Mouse (Mus musculus): Measurements from ENCODE around the gene Igdcc4. TPM values are rescaled to one million over a fixed set of nuclear protein-coding genes. Genes with fewer than 3 reads are reported as not detected.

Igdcc4 gene
- polyA plus RNA-seq, 1 experiment from 2014 or later, result 17.3 TPM

DNA sequence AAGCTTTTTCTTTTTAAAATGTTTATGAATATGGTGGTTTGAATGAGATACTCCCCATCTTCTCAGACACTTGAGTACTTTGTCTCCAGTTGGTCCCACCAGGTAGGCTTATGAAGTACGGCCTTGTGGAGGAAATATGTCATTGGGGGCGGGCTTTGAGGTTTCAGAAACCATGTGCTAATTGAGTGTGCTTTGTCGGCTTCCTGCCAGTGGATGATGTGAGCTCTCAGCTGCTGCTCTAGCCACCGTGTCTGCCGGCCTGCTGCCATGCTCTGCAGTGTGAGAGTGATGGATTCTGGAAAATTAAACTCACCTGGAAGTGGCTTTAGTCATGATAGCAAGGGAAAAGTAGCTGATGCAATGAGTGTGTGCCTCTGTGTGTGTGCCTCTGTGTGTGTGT lies 13.8 kb upstream of the Igdcc4 start:
- 56% methylated on average over 5 of the region's 5 CpGs for WGBS
- ATAC-seq (ENCODE audit: low FRiP score, low read depth), result no peak
- Histone ChIP-seq H3K27ac (replicated peaks) (no peak overlapping the region), H3K27me3 (no peaks in the 10 kb centered on the region), H3K4me3 (no peak overlapping the region), H3K4me2 (no peak overlapping the region), H3K4me1 (replicated peaks) (no peaks in the 10 kb centered on the region), H3K9ac (no peak overlapping the region), H3K9me3 (no peaks in the 10 kb centered on the region), H3K36me3 (peaks cover 16% of the 10 kb centered on the region; the same call in 1 of the 2 replicates)

DNA sequence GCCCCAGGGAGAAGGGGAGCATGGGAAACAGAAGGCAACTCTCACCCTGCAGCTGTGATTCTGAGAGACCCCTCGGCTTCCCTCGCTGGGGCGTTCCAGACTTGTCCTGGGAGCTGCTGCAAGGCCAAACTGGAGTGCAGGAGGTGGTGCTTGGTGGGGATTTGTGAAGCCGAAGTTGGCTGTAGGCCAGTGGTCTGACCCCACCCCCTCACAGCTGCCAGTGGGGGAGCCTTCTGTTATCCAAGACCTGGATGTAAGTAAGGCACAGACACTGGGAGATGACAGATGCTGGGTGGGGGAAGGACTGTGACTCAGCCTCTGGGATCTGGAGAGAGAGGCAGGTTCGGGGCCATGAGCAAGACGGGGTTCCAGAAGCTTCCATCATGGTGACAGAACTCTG lies 7.0 kb upstream of the Igdcc4 start:
- Histone ChIP-seq H3K9ac (no peak overlapping the region), H3K4me1 (replicated peaks) (no peaks in the 10 kb centered on the region), H3K27me3 (no peaks in the 10 kb centered on the region), H3K36me3 (no peaks in the 10 kb centered on the region), H3K4me2 (no peak overlapping the region), H3K9me3 (no peaks in the 10 kb centered on the region), H3K4me3 (no peak overlapping the region), H3K27ac (replicated peaks) (no peak overlapping the region)
- ATAC-seq (ENCODE audit: low FRiP score, low read depth), result 0 out of 2 replicates have a peak, but pooled peaks have one; percentile 42
- WGBS, result 22% methylated on average over 6 of the region's 6 CpGs

DNA sequence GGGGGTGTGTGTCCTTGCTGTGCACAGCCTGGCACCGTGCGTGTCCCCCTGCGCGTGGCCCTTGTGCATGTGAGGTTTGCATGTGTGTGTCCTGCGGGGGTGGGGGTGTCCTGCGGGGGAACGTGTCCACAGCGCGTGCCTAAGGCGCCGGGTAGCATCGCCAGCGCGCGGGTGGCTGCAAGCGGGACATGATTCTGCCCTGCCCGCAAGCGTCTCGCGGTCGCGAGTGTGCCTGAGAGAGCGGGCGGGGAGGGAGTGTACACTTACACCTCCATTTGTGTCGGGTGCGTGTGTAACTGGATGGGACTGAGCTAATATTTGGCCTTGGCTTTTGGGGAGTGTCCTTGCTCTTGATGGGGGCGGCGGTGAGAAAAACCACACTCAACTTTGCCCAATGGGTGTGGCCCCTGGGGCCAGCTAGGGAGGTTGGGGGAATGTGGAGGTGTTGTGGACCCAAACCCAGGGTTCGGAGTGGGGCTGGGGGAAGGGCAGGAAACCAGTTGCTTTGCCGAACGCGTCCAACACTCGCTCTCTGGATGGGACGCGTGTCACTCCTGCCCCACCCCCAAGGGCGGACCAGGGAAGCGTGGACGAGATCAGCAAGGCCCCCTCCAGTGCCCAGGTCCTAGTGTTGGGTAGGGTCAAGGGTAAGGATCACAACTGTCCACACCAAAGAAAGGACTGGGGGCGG lies 545 bp downstream of the Igdcc4 start:
- peak overlapping the region; percentile 88 for H3K27ac ChIP-seq (replicated peaks)
- no peaks in the 10 kb centered on the region for H3K27me3 ChIP-seq
- ATAC-seq (ENCODE audit: low FRiP score, low read depth), result peak; percentile 72
- H3K9me3 ChIP-seq, result no peaks in the 10 kb centered on the region
- peaks cover 23% of the 10 kb centered on the region for H3K4me1 ChIP-seq (replicated peaks)
- WGBS, result 0% methylated on average over 39 of the region's 39 CpGs
- H3K4me3 ChIP-seq, result peak overlapping the region; percentile 91
- no peaks in the 10 kb centered on the region for H3K36me3 ChIP-seq
- peak overlapping the region; percentile 73 for H3K4me2 ChIP-seq
- H3K9ac ChIP-seq, result peak overlapping the region; percentile 89

GRCm38 (mm10) chr9:65102377-65103172 lies 1.3 kb downstream of the Igdcc4 start:
- Histone ChIP-seq H3K9ac (peak overlapping the region; percentile 89), H3K4me3 (peak overlapping the region; percentile 91), H3K9me3 (no peaks in the 10 kb centered on the region), H3K36me3 (no peaks in the 10 kb centered on the region), H3K4me2 (peak overlapping the region; percentile 73), H3K4me1 (replicated peaks) (peaks cover 23% of the 10 kb centered on the region), H3K27ac (replicated peaks) (peak overlapping the region; percentile 88), H3K27me3 (no peaks in the 10 kb centered on the region)
- WGBS, result 1% methylated on average over 35 of the region's 36 CpGs
- peak; percentile 76 for ATAC-seq (ENCODE audit: low FRiP score, low read depth)

- Histone ChIP-seq H3K4me3 (peak overlapping the region; percentile 91), H3K36me3 (no peaks in the 10 kb centered on the region), H3K9ac (peak overlapping the region; percentile 89), H3K27me3 (no peaks in the 10 kb centered on the region), H3K4me1 (replicated peaks) (peaks cover 23% of the 10 kb centered on the region), H3K4me2 (peak overlapping the region; percentile 73), H3K27ac (replicated peaks) (peak overlapping the region; percentile 88), H3K9me3 (no peaks in the 10 kb centered on the region)
- ATAC-seq (ENCODE audit: low FRiP score, low read depth), result no peak
- WGBS, result 22% methylated on average over 8 of the region's 8 CpGs
These were observed 2.0 kb downstream of the Igdcc4 start for GRCm38 (mm10) chr9:65103173-65103752.

GRCm38 (mm10) chr9:65106821-65107220 lies 5.5 kb downstream of the Igdcc4 start:
- Histone ChIP-seq H3K9me3 (no peaks in the 10 kb centered on the region), H3K9ac (no peak overlapping the region), H3K4me1 (replicated peaks) (peaks cover 33% of the 10 kb centered on the region), H3K27ac (replicated peaks) (no peak overlapping the region), H3K36me3 (no peaks in the 10 kb centered on the region), H3K27me3 (no peaks in the 10 kb centered on the region), H3K4me2 (no peak overlapping the region), H3K4me3 (no peak overlapping the region)
- ATAC-seq (ENCODE audit: low FRiP score, low read depth), result no peak
- WGBS, result 87% methylated on average over 4 of the region's 4 CpGs

DNA sequence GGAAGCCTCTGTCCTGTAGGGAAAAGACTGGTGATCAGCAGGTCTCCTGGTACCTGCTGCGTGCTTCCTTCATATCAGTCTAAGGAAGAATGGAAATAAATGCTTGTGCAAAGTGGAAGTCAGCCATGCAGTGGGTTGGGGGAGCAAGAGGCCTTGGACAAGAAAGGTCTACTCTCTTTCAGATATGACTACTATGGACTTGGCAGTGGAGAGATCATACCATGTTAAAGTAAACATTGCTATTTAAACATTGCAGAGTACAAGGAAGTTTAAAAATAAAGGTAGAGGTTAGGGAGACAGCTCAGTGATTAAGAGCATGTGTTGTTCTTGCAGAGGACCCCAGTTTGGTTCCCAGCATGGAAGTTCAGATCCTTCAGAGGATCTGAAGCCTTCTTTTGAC lies 6.6 kb downstream of the Igdcc4 start:
- H3K27ac ChIP-seq (replicated peaks), result no peak overlapping the region
- H3K9ac ChIP-seq, result no peak overlapping the region
- H3K4me1 ChIP-seq (replicated peaks), result peaks cover 29% of the 10 kb centered on the region
- H3K9me3 ChIP-seq, result no peaks in the 10 kb centered on the region
- 87% methylated on average over 1 of the region's 1 CpGs for WGBS
- no peaks in the 10 kb centered on the region for H3K27me3 ChIP-seq
- H3K4me2 ChIP-seq, result no peak overlapping the region
- no peak overlapping the region for H3K4me3 ChIP-seq
- no peaks in the 10 kb centered on the region for H3K36me3 ChIP-seq
- no peak for ATAC-seq (ENCODE audit: low FRiP score, low read depth)

GRCm38 (mm10) chr9:65109132-65110072 lies 8.1 kb downstream of the Igdcc4 start:
- no peaks in the 10 kb centered on the region for H3K9me3 ChIP-seq
- H3K4me3 ChIP-seq, result no peak overlapping the region
- WGBS, result 8% methylated on average over 24 of the region's 24 CpGs
- H3K9ac ChIP-seq, result peak overlapping the region; percentile 25
- peaks cover 16% of the 10 kb centered on the region for H3K4me1 ChIP-seq (replicated peaks)
- ATAC-seq (ENCODE audit: low FRiP score, low read depth), result peak; percentile 84
- H3K27me3 ChIP-seq, result no peaks in the 10 kb centered on the region
- H3K4me2 ChIP-seq, result peak overlapping the region; percentile 42
- H3K36me3 ChIP-seq, result peaks cover 3% of the 10 kb centered on the region; the same call in 1 of the 2 replicates
- H3K27ac ChIP-seq (replicated peaks), result peak overlapping the region; percentile 71

GRCm38 (mm10) chr9:65111698-65112097 lies 10.4 kb downstream of the Igdcc4 start:
- no peak overlapping the region for H3K27ac ChIP-seq (replicated peaks)
- ATAC-seq (ENCODE audit: low FRiP score, low read depth), result no peak

GRCm38 (mm10) chr9:65113694-65114093 lies 12.4 kb downstream of the Igdcc4 start:
- no peak for ATAC-seq (ENCODE audit: low FRiP score, low read depth)

More at GRCm38 (mm10) chr9:65111698-65112097, 10.4 kb downstream of the Igdcc4 start:
- no peak overlapping the region for H3K4me2 ChIP-seq
- peaks cover 16% of the 10 kb centered on the region for H3K4me1 ChIP-seq (replicated peaks)
- peaks cover 16% of the 10 kb centered on the region for H3K36me3 ChIP-seq
- H3K4me3 ChIP-seq, result no peak overlapping the region
- H3K27me3 ChIP-seq, result no peaks in the 10 kb centered on the region
- H3K9me3 ChIP-seq, result no peaks in the 10 kb centered on the region
- 88% methylated on average over 5 of the region's 5 CpGs for WGBS
- no peak overlapping the region for H3K9ac ChIP-seq

GRCm38 (mm10) chr9:65115891-65116290 lies 14.6 kb downstream of the Igdcc4 start:
- no peaks in the 10 kb centered on the region for H3K9me3 ChIP-seq
- no peak overlapping the region for H3K9ac ChIP-seq
- ATAC-seq (ENCODE audit: low FRiP score, low read depth), result no peak
- no peak overlapping the region for H3K4me3 ChIP-seq
- peaks cover 25% of the 10 kb centered on the region for H3K36me3 ChIP-seq
- no peak overlapping the region for H3K4me2 ChIP-seq
- no peaks in the 10 kb centered on the region for H3K27me3 ChIP-seq
- WGBS, result 57% methylated on average over 2 of the region's 2 CpGs
- no peak overlapping the region for H3K27ac ChIP-seq (replicated peaks)
- no peaks in the 10 kb centered on the region for H3K4me1 ChIP-seq (replicated peaks)

More at GRCm38 (mm10) chr9:65113694-65114093, 12.4 kb downstream of the Igdcc4 start:
- Histone ChIP-seq H3K4me2 (no peak overlapping the region), H3K36me3 (peaks cover 25% of the 10 kb centered on the region), H3K9me3 (no peaks in the 10 kb centered on the region), H3K4me3 (no peak overlapping the region), H3K4me1 (replicated peaks) (peaks cover 16% of the 10 kb centered on the region), H3K27ac (replicated peaks) (no peak overlapping the region), H3K9ac (no peak overlapping the region), H3K27me3 (no peaks in the 10 kb centered on the region)
- 90% methylated on average over 2 of the region's 2 CpGs for WGBS
